Mouse (Mus musculus): ENCODE measurements at regions not wholly inside any gene's neighbourhood (a gene's known extent, or its start where the extent isn't known, plus 50 kb on each side); places are given as distances from the start of the nearest gene placed in this dataset.

DNA sequence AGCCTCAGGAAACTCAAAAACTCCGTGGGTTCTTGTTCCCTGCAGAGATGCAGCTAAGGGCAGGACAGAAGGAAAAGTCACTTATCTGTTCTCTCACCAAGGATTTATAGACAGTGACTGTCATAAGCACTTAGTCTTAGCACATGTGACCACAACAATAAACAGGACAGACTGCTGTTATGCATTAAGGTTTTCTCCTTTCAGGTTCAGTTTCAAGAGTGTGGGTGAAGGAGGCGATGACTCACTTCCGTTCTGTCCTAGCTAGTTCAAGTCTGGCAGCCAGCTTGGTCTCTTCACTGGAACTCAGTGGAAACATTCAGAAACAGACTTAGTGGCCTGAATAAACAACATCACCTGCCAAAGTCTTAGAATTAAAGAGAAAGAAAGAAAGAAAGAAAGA, 141.1 kb upstream of the Rasa1 start:
- no peak for DNase-seq

- DNase-seq = no peak
These were observed 129.7 kb upstream of the Rasa1 start for GRCm38 (mm10) chr13:85418671-85419070.

- DNase-seq = no peak
These were observed 126.0 kb upstream of the Rasa1 start for GRCm38 (mm10) chr13:85414951-85415350.

DNA sequence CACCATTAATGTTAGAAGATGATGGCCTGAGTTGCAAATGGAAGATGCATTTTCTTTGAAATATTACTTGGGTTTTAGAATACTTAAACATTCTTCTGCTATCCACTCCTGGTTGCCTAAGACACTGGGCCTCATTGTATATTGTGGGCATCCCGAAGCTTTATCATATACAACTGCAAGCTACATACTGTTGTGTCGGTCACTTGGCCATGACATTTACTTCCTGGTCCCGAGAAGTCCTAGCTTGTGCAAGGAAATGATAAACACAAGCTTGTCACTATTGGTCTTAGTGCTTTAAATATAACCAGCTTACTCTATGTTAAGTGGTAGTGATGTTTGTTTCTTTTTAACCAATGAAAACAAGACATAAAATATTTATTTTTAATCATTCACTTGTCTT, 122.4 kb upstream of the Rasa1 start:
- no peak for DNase-seq

GRCm38 (mm10) chr13:85398834-85399233, 109.9 kb upstream of the Rasa1 start:
- DNase-seq = no peak

DNA sequence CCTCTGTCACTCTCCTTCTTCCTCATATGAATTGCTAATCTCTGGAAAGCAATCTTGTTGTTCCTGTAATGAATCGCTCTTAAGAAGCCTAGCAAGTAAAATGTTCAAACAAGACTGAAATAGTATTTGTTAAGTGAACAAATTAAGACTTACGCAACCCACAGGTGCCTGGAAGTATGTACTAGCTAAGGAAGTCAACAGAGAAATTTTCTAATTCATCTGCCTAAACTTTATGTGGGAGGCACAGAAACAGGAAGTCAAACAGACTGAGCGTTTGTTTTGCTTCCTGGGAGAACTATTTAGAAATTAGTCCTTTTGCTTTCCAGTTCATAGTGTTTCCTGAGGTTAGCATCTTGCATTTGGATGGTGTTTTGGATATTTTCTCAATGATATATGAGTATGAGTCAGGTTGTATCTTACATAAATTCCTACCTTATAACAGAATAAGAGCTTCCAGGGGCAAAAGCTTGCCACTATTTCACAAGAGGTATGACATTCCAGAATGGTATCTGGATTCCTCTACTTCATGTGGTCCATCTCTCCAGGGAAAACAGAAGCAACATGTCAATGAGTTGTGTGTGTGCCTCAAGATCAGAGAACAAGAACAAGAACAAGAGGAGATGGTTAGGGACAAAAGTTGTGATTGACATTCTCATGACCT, 87.5 kb upstream of the Rasa1 start:
- DNase-seq = no peak

DNA sequence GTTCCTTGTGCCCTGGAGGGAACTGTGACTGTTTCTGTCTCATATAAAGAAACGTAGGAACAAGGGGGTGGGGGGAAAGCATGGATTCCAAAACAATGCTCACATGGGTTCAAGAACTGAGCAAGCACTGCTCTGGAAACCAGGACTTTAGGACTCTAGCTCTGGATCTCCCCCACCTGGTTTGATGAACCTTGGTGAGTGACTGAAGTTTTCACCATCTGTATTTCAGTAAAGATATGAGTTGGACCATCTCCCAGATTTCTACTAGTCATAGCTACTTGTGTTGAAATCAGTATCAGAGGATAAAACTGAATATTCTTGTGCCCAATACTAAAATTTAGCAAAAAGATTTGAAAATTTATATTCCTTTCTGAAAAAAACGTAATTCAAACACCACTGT, 70.7 kb upstream of the Rasa1 start:
- no peak for DNase-seq

DNA sequence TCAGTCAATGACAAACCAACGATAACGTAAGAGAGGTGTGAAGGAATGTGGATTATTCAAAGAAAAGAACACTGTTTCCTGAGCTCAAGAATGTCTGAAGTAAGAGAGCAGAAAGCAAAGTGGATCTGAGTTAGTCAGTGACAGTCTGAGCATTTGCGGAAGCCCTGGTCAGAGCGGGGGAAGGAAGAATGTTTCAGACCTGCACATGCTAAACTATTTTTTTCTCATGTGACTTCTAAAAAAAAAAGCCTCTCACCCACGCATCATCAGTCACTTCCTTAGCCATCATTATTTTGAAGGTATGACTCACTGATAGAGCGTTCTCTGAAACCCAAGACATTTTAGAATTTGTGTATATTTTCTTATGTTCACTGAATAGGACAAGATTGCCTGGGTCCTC, 70.2 kb upstream of the Rasa1 start:
- DNase-seq = no peak

DNA sequence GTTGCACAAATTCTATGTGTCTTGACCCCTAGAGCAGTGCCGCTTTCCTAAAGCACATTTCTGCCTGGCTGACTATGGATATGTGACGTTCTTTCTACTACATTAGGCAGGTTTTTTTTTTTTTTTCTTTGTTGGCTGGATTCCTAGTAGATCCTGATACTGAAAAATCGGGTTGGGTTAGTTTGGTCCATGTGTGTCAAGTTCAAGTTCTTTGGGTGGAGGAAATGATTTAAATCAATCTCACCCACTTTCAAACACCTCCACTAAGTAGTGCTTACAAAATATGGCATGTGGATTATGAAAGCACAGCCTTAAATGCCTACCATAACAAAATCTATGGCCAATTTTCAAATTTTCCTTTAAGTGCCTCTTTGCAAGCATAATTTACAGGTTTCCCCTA, 63.1 kb upstream of the Rasa1 start:
- DNase-seq = no peak
